Mouse (Mus musculus) bone marrow macrophage, adult 2 months (primary cell): ENCODE measurements around the gene Cd200r1. TPM values are rescaled to one million over a fixed set of nuclear protein-coding genes. Genes with fewer than 3 reads are reported as not detected.

ENCODE experiments used
- H3K27ac ChIP-seq: 2 replicates; pipeline ENCODE4 v1.5.1; 2012; ENCODE audit warnings: low read depth, low read length; ENCODE audit not compliant: insufficient read depth
- H3K4me1 ChIP-seq: 2 replicates; pipeline ENCODE4 v1.6.1; 2012; ENCODE audit warnings: low read length; ENCODE audit not compliant: control insufficient read depth, insufficient read depth
- H3K4me3 ChIP-seq: 2 replicates; pipeline ENCODE4 v1.5.1; 2012; ENCODE audit warnings: mild to moderate bottlenecking, low read length, moderate library complexity; ENCODE audit not compliant: insufficient read depth
- CTCF ChIP-seq: IDR thresholded peaks from 2 replicates; pipeline ENCODE4 v1.5.1; 2012; ENCODE audit warnings: low read depth, mild to moderate bottlenecking, low read length, moderate library complexity
- POLR2A ChIP-seq: IDR thresholded peaks from 2 replicates; pipeline ENCODE4 v1.6.1; 2012; ENCODE audit warnings: mild to moderate bottlenecking, low read depth, low read length, borderline replicate concordance
- polyA plus RNA-seq: library from polyadenylated mRNA; stranded (reverse); fragments of >200 nt; gene quantifications from 2 replicates; pipeline ENCODE4 v1.2.4, GENCODE M21; 2012; ENCODE audit not compliant: missing spikeins, insufficient read depth, insufficient read length

The Cd200r1 gene
- polyA plus RNA-seq: 97.6 and 98.0 TPM in 2 replicates

GRCm38 (mm10) chr16:44765555-44766319, at the start of gene Cd200r1:
Gene Cd200r1, plus strand, starts transcription at chr16:44765736.
- H3K4me3 ChIP-seq: peak within 1 kb of the TSS; percentile 72
- TF ChIP-seq CTCF: no peak
- no peak for TF ChIP-seq POLR2A
- H3K4me1 ChIP-seq: peaks cover 22% of the 10 kb centered on the region
- peak within 1 kb of the TSS; percentile 61 for H3K27ac ChIP-seq

GRCm38 (mm10) chr16:44716305-44717140, 49.0 kb upstream of the Cd200r1 start:
- TF ChIP-seq POLR2A: no peak
- no peak for TF ChIP-seq CTCF
- Histone ChIP-seq H3K27ac (no peak overlapping the region), H3K4me1 (0 out of 2 replicates have a peak, but pooled peaks cover 2% of the 10 kb centered on the region), H3K4me3 (no peak overlapping the region)

GRCm38 (mm10) chr16:44717141-44717634, 48.3 kb upstream of the Cd200r1 start:
- Histone ChIP-seq H3K4me1 (0 out of 2 replicates have a peak, but pooled peaks cover 2% of the 10 kb centered on the region), H3K27ac (no peak overlapping the region), H3K4me3 (no peak overlapping the region)
- TF ChIP-seq CTCF (no peak), POLR2A (no peak)

- Histone ChIP-seq H3K27ac (no peak overlapping the region), H3K4me3 (no peak overlapping the region), H3K4me1 (peaks cover 4% of the 10 kb centered on the region)
- TF ChIP-seq CTCF (no peak), POLR2A (no peak)
Measured at GRCm38 (mm10) chr16:44717838-44718237, 47.7 kb upstream of the Cd200r1 start.

GRCm38 (mm10) chr16:44719349-44719748, 46.2 kb upstream of the Cd200r1 start:
- TF ChIP-seq CTCF (no peak), POLR2A (no peak)
- Histone ChIP-seq H3K4me1 (peaks cover 5% of the 10 kb centered on the region), H3K27ac (no peak overlapping the region)

GRCm38 (mm10) chr16:44720518-44720917, 45.0 kb upstream of the Cd200r1 start:
- TF ChIP-seq CTCF (no peak), POLR2A (no peak)
- H3K4me1 ChIP-seq: peaks cover 5% of the 10 kb centered on the region
- no peak overlapping the region for H3K27ac ChIP-seq
- no peak overlapping the region for H3K4me3 ChIP-seq

More at GRCm38 (mm10) chr16:44719349-44719748, 46.2 kb upstream of the Cd200r1 start:
- no peak overlapping the region for H3K4me3 ChIP-seq

GRCm38 (mm10) chr16:44722666-44723065, 42.9 kb upstream of the Cd200r1 start:
- no peak overlapping the region for H3K27ac ChIP-seq
- no peak overlapping the region for H3K4me3 ChIP-seq
- TF ChIP-seq POLR2A: no peak
- no peak for TF ChIP-seq CTCF
- H3K4me1 ChIP-seq: peaks cover 7% of the 10 kb centered on the region

- Histone ChIP-seq H3K27ac (peak within 1 kb of the TSS; percentile 83), H3K4me1 (peaks cover 7% of the 10 kb centered on the region)
- TF ChIP-seq CTCF: no peak
- 0 out of 2 replicates have a peak, but pooled peaks have one; percentile 9 for TF ChIP-seq POLR2A
Measured at GRCm38 (mm10) chr16:44724083-44724787, 41.3 kb upstream of the Cd200r1 start, which contains the start of gene Nepro. Gene Nepro, plus strand, starts transcription at chr16:44724301.

GRCm38 (mm10) chr16:44724847-44725246, 40.7 kb upstream of the Cd200r1 start:
- no peak for TF ChIP-seq CTCF
- TF ChIP-seq POLR2A: no peak
- Histone ChIP-seq H3K4me1 (peaks cover 7% of the 10 kb centered on the region), H3K27ac (peak overlapping the region; percentile 81)

More at GRCm38 (mm10) chr16:44724083-44724787, 41.3 kb upstream of the Cd200r1 start, which contains the start of gene Nepro:
- H3K4me3 ChIP-seq: peak within 1 kb of the TSS; percentile 83

More at GRCm38 (mm10) chr16:44724847-44725246, 40.7 kb upstream of the Cd200r1 start:
- peak overlapping the region; percentile 83 for H3K4me3 ChIP-seq
